Mouse (Mus musculus): ENCODE data around the gene Runx1. TPM values are rescaled to one million over a fixed set of nuclear protein-coding genes. Genes with fewer than 3 reads are reported as not detected.

Gene Runx1
- polyA plus RNA-seq, 1 experiment from 2014 or later: 4.5 TPM

DNA sequence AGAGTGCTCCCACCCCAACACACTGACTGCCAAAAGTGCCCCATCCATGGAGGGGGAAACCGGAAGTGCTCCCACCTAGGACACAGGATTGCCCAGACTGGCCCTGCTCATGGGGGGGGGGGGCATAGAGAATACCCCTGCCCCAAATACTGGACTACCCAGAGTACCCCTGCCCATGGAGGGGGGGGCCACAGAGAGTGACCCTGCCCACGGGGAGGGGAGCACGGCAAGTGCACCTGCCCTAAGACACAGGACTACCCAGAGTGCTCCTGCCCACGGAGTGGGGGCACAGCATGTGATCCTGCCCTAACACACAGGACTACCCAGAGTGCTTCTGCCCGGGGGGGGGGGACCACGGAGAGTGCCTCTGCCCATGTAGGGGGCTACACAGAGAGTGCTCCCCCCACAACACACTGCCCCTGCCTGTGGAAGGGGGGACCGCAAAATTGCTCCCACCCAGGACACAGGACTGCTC, 219.4 kb downstream of the Runx1 start:
- H3K4me1 ChIP-seq: peaks cover 14% of the 10 kb centered on the region
- peak overlapping the region; percentile 73; the same call in 1 of the 2 replicates for H3K4me2 ChIP-seq (replicated peaks)
- no peak overlapping the region for H3K27ac ChIP-seq
- H3K9me3 ChIP-seq: no peaks in the 10 kb centered on the region
- H3K9ac ChIP-seq: no peak overlapping the region
- no peaks in the 10 kb centered on the region for H3K36me3 ChIP-seq
- ATAC-seq (ENCODE audit: low FRiP score, low read depth): peak; percentile 19; the same call in 1 of the 2 replicates
- peaks cover 30% of the 10 kb centered on the region for H3K27me3 ChIP-seq (replicated peaks)
- no peak overlapping the region for H3K4me3 ChIP-seq
- 82% methylated on average over 7 of the region's 7 CpGs for WGBS

DNA sequence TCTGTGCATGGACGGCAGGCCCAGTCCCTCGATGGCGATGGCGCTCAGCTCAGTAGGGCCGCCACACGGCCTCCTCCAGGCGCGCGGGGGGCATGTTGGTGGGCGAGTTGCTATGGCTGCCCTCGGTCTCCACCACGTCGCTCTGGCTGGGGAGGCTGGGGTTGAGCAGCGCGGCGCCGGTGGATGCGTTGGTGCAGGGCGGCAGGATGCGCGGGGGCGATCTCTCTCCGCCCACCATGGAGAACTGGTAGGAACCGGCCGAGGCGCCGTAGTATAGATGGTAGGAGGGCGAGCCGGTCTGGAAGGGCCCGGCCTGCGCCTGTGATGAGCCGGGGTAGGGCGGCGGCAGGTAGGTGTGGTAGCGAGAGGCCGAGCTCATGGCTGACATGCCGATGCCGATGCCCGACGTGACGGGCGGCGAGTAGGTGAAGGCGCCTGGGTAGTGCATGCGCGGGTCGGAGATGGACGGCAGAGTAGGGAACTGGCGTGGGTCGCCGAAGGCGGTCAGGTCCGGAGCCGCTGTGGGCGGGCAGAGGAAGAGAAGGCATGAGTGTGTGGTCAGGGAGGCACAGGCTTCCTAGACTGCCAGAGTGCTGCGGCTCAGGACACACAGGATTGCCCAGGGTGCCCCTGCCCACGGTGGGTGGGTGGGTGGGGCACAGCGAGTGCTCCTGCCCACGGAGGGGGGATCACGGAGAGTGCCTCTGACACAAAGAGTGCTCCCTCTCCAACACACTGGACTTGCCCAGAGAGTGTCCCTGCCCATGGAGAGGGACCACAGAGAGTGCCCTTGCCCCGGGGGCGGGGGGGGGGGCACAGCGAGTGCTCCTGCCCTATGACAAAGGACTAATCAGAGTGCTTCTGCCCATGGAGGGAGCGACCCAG, 220.1 kb downstream of the Runx1 start:
- H3K36me3 ChIP-seq: no peaks in the 10 kb centered on the region
- H3K27ac ChIP-seq: no peak overlapping the region
- H3K4me2 ChIP-seq (replicated peaks): peak overlapping the region; percentile 73
- ATAC-seq (ENCODE audit: low FRiP score, low read depth): peak; percentile 74
- 13% methylated on average over 64 of the region's 64 CpGs for WGBS
- H3K9me3 ChIP-seq: no peaks in the 10 kb centered on the region
- peak overlapping the region; percentile 53 for H3K9ac ChIP-seq
- peak overlapping the region; percentile 42 for H3K4me3 ChIP-seq
- H3K4me1 ChIP-seq: peaks cover 14% of the 10 kb centered on the region
- peaks cover 29% of the 10 kb centered on the region for H3K27me3 ChIP-seq (replicated peaks)

DNA sequence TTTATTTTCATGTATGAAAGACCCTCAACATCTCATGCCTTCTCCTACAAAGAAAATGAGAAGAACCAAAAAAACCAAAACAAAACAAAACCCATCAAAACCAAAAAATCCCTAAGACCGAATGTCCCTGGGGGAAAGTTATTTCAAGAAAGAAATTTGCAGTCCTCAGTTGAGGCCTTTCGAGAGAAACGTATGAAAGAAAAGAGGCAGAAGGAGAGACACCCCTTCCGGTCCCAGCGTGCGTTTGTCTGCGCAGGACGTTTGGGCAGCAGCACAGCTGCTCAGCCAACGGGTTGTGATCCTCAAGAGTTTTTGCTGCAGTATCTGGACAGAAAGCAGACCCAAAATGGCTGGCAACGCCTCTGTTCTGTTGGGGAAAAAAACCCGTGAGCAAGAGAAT, 223.4 kb downstream of the Runx1 start:
- 84% methylated on average over 11 of the region's 11 CpGs for WGBS
- peaks cover 27% of the 10 kb centered on the region for H3K27me3 ChIP-seq (replicated peaks)
- H3K9me3 ChIP-seq: no peaks in the 10 kb centered on the region
- H3K4me3 ChIP-seq: no peak overlapping the region
- H3K27ac ChIP-seq: no peak overlapping the region
- H3K4me2 ChIP-seq (replicated peaks): no peak overlapping the region
- no peak for ATAC-seq (ENCODE audit: low FRiP score, low read depth)
- H3K9ac ChIP-seq: no peak overlapping the region
- no peaks in the 10 kb centered on the region for H3K36me3 ChIP-seq
- H3K4me1 ChIP-seq: peaks cover 9% of the 10 kb centered on the region

DNA sequence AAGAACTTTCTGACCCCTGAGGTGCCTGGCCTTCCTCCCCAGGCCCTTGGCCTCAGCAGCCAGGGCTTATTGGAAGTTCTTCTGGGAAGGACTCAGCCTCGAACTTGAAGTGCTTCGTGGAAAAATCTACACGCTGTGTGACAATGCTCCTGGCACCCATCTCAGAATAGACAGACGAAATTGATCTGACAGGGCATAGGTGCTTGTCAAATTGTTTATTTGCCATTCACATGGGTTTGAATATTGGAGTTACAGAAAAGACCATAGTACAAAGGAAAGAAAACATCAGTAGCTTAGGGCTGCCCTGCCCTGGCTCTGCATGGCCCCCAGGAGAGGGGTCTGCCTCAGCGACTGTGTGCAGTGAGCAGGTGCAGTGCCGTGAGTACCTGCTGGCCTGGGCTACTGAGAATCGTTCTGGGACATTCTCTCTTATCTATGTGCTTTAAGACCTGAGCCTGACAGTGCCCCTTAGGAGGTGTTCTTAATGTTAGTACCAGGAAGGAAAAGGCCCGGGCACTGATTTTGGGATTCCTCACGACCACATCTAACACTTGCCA, 224.6 kb downstream of the Runx1 start:
- WGBS: 86% methylated on average over 9 of the region's 9 CpGs
- ATAC-seq (ENCODE audit: low FRiP score, low read depth): no peak

DNA sequence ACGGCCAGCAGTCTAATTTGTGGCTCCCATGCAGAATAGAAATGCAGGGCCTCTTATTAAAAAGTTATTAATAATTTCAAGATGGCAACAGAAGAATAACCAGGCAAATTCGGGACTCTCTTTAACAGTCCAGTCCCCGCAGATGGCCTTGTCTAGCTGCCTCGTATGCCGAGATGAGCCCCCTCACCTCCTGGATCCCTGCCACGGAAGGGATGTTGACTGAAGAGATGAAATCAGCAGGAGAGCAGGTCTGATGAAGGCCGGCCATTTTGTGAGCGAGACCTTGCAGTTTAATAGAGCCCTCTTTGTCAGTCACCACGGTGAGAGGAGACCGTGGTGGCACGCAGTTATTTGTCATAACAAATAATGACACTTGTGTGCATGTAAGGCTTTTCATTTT, 226.5 kb downstream of the Runx1 start:
- Histone ChIP-seq H3K4me1 (no peaks in the 10 kb centered on the region), H3K36me3 (no peaks in the 10 kb centered on the region), H3K4me2 (replicated peaks) (no peak overlapping the region), H3K9me3 (no peaks in the 10 kb centered on the region), H3K27ac (no peak overlapping the region), H3K9ac (no peak overlapping the region), H3K27me3 (replicated peaks) (peaks cover 5% of the 10 kb centered on the region; the same call in 1 of the 2 replicates), H3K4me3 (no peak overlapping the region)
- WGBS: 73% methylated on average over 11 of the region's 11 CpGs
- no peak for ATAC-seq (ENCODE audit: low FRiP score, low read depth)

More for the DNA sequence above, 224.6 kb downstream of the Runx1 start:
- no peaks in the 10 kb centered on the region for H3K9me3 ChIP-seq
- H3K4me2 ChIP-seq (replicated peaks): no peak overlapping the region
- H3K27ac ChIP-seq: no peak overlapping the region
- H3K36me3 ChIP-seq: no peaks in the 10 kb centered on the region
- no peak overlapping the region for H3K9ac ChIP-seq
- H3K27me3 ChIP-seq (replicated peaks): peaks cover 18% of the 10 kb centered on the region
- peaks cover 9% of the 10 kb centered on the region for H3K4me1 ChIP-seq
- no peak overlapping the region for H3K4me3 ChIP-seq

DNA sequence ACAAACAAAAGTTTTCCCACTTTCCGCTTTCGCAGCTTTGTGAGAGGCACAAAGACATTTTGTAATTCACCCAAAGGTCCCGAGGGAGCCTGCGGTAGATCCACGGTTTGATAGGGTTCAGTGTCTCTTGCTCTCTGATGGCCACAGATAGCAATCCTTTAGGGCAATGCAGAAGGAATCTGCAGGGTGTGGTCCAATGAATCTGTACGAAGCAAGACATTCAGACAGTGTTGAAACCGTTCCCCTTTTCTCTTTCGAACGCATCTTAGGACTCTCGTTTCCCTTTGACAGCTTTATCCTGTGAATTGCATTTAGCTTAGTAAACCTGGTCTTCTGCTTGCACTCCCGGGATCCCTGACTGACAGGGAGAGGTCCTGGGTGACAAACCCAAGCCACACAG, 228.3 kb downstream of the Runx1 start:
- no peaks in the 10 kb centered on the region for H3K27me3 ChIP-seq (replicated peaks)
- no peak overlapping the region for H3K4me2 ChIP-seq (replicated peaks)
- no peaks in the 10 kb centered on the region for H3K9me3 ChIP-seq
- no peak overlapping the region for H3K27ac ChIP-seq
- no peaks in the 10 kb centered on the region for H3K4me1 ChIP-seq
- H3K9ac ChIP-seq: no peak overlapping the region
- no peaks in the 10 kb centered on the region for H3K36me3 ChIP-seq
- no peak for ATAC-seq (ENCODE audit: low FRiP score, low read depth)
- WGBS: 70% methylated on average over 11 of the region's 11 CpGs
- no peak overlapping the region for H3K4me3 ChIP-seq

DNA sequence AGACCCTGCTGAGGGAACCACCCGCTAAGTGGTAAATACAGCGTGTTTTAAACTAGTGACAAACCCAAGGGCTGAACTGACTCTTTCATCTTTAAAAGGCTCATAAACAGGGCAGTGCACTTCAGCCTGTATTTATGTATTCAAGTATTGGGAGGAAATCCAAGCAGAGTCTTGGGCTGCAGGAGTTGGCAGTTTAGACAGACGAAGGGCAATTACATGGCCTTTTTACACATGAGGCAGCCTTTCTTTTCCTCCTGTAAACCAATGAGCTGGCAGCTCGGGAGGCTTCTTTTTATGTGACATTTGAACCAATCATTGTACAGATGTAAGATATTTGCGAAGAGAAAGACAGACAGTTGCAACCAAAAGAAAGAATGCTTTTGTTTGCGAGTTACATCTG, 233.7 kb downstream of the Runx1 start:
- Histone ChIP-seq H3K27ac (no peak overlapping the region), H3K9me3 (no peaks in the 10 kb centered on the region), H3K4me3 (no peak overlapping the region), H3K4me1 (no peaks in the 10 kb centered on the region), H3K4me2 (replicated peaks) (no peak overlapping the region), H3K9ac (no peak overlapping the region), H3K36me3 (no peaks in the 10 kb centered on the region), H3K27me3 (replicated peaks) (no peaks in the 10 kb centered on the region)
- WGBS: 47% methylated on average over 6 of the region's 6 CpGs
- no peak for ATAC-seq (ENCODE audit: low FRiP score, low read depth)

DNA sequence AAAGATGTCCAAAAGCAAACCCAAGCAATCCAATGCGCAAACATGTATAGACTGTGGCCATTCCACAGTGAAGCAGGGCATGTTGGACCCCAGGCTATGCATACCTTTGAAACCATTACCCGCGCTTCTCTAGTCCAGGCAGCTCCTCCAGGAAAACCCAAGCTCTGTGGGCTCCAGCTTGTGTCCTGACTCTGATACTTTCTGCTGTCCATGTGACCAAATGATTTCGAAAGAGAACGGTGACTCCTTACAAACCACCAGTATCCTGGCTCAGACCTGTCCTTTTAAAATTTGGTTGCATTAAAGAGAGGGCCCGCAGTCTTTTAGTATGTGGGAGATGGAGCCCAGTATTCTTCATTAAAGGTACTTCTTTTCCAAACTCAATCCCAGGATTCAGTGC, 234.2 kb downstream of the Runx1 start:
- no peak for ATAC-seq (ENCODE audit: low FRiP score, low read depth)
- WGBS: 94% methylated on average over 6 of the region's 6 CpGs
- no peaks in the 10 kb centered on the region for H3K4me1 ChIP-seq

DNA sequence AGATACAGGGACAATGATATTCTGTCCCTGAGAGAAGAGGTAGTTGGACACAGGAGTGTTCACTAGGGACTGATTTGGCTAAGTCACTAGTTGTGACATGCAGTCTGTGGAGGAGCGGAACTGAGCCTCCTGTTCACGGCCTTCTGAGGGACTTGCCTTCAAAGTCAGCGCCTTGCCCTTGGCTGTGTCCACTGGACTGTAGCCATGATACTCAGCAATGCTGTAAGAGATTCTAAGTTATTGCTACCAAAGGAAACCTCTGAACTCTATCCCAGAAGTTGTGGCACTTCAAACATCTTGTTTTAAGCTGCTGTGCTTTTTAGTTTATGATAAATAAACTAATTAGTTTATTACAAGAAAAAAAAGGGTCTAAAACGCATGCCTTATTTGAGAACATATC, 238.1 kb downstream of the Runx1 start:
- no peak overlapping the region for H3K27ac ChIP-seq
- H3K9me3 ChIP-seq: no peaks in the 10 kb centered on the region
- 92% methylated on average over 4 of the region's 4 CpGs for WGBS
- H3K4me2 ChIP-seq (replicated peaks): no peak overlapping the region
- no peaks in the 10 kb centered on the region for H3K36me3 ChIP-seq
- no peak overlapping the region for H3K9ac ChIP-seq
- H3K4me1 ChIP-seq: no peaks in the 10 kb centered on the region
- ATAC-seq (ENCODE audit: low FRiP score, low read depth): no peak
- H3K27me3 ChIP-seq (replicated peaks): no peaks in the 10 kb centered on the region
- no peak overlapping the region for H3K4me3 ChIP-seq

More for the DNA sequence above, 234.2 kb downstream of the Runx1 start:
- H3K27me3 ChIP-seq (replicated peaks): no peaks in the 10 kb centered on the region
- no peaks in the 10 kb centered on the region for H3K36me3 ChIP-seq
- H3K9ac ChIP-seq: no peak overlapping the region
- H3K9me3 ChIP-seq: no peaks in the 10 kb centered on the region
- no peak overlapping the region for H3K4me3 ChIP-seq
- no peak overlapping the region for H3K4me2 ChIP-seq (replicated peaks)
- no peak overlapping the region for H3K27ac ChIP-seq

DNA sequence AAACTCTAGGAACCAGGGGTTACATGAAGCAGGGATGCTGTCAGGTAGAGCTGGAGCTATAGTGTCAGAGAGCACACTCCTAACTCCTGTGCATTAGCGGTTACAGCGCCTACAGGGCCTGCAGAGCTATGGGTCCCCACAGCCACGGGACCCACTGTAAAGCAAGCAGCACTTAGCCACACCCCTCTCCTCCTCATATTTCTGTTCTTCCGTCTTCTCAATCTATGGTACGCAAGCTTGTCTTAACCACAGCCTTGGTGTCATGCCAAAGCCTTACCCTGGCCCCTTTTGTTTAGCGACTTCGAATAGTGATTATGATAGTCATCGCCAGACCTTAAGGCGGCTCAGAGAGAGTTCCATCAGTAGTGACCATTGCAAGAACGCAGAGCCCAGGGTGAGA, 244.2 kb downstream of the Runx1 start:
- Histone ChIP-seq H3K4me3 (no peak overlapping the region), H3K4me2 (replicated peaks) (no peak overlapping the region), H3K4me1 (no peaks in the 10 kb centered on the region), H3K9me3 (no peaks in the 10 kb centered on the region), H3K27ac (no peak overlapping the region), H3K27me3 (replicated peaks) (no peaks in the 10 kb centered on the region), H3K9ac (no peak overlapping the region), H3K36me3 (no peaks in the 10 kb centered on the region)
- no peak for ATAC-seq (ENCODE audit: low FRiP score, low read depth)
- 88% methylated on average over 10 of the region's 10 CpGs for WGBS

DNA sequence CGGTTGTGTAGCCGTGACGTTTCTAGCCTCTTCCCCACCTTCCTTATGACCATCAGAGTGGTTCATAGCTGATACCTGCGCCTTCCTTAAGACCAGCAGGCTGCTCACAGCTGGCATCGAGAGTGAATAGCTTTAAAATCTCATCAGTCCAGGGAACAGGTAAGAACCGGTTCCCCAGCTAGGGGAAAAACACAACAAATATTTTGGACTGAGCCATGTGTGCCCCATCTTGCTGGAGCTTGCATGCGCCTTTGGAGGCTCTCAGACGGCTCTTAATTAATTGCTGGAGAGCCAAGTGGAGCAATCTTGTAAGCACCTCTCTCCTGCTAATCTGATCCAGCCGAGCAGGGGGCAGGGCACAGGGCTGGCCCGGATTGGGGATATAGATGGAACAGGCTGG, 245.0 kb downstream of the Runx1 start:
- Histone ChIP-seq H3K9ac (no peak overlapping the region), H3K4me1 (no peaks in the 10 kb centered on the region), H3K4me3 (no peak overlapping the region), H3K4me2 (replicated peaks) (no peak overlapping the region), H3K27me3 (replicated peaks) (no peaks in the 10 kb centered on the region; the same call in 1 of the 2 replicates), H3K9me3 (no peaks in the 10 kb centered on the region), H3K36me3 (no peaks in the 10 kb centered on the region), H3K27ac (no peak overlapping the region)
- ATAC-seq (ENCODE audit: low FRiP score, low read depth): no peak
- WGBS: 84% methylated on average over 10 of the region's 10 CpGs

DNA sequence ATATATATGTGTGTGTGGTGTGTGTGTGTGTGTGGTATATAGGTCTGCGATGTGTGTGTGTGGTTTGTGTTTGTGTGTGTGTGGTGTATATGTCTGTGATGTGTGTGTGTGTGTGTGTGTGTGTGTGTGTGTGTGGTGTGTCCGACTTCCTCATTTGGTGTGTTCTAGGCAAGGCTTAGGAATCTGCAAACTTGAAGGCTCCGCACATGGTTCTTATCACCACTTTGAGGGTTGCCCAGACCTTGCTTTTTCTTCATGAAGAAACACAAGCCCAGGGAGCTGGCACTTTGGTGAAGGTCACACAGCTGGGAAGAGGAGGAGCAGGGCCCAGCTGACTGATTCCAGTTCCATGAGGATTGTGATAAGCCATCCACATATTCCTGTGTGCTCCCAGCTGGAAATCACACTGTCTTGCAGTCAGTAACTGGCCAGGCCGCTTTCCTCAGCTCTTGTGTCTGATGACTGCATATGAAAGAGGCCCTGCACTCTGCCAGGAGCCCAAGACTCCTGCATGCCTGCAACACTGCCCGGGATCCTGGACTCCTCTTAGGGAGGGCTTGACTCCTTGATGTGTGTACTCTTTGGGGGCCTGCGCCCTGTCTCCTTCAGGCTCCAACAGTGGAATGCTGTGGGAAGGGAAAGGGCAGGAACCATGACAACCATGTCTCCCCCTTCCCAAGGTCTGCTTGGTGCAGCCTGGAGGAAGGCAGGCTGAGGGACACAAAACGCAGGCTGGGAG, 246.9 kb downstream of the Runx1 start:
- WGBS: 81% methylated on average over 7 of the region's 7 CpGs
- H3K9me3 ChIP-seq: no peaks in the 10 kb centered on the region
- H3K4me2 ChIP-seq (replicated peaks): no peak overlapping the region
- H3K27ac ChIP-seq: no peak overlapping the region
- no peak overlapping the region for H3K4me3 ChIP-seq
- H3K9ac ChIP-seq: no peak overlapping the region
- no peaks in the 10 kb centered on the region for H3K36me3 ChIP-seq
- H3K27me3 ChIP-seq (replicated peaks): no peaks in the 10 kb centered on the region; the same call in 1 of the 2 replicates
- H3K4me1 ChIP-seq: no peaks in the 10 kb centered on the region
- no peak for ATAC-seq (ENCODE audit: low FRiP score, low read depth)
